ENCODE assay signal across 16 mouse cellular contexts in genomic region chr12:117450106-117450505, GRCm38 (mm10).
DNase-seq lines count a peak whose midpoint lies in the region; ATAC-seq and TF ChIP-seq lines count a peak whose summit lies in the region.
"Had no signal": no experiment of that assay in that cellular context is flagged by ENCODE, and none has a peak within 500 bp of the region (broad histone marks: within the 10 kb centered on the region; RNA-seq: fewer than 3 reads in every experiment).

No protein-coding gene starts in this region.

- no peak overlapping the region for H3K27ac ChIP-seq in heart, embryonic 11.5 days (ENCODE audit: low read depth, low read length)
- H3K27ac ChIP-seq in ES-E14 (ENCODE audit: insufficient read depth, low read depth, low read length, poor library complexity, severe bottlenecking) = peak overlapping the region; percentile 43; the same call in 1 of the 2 replicates
- H3K27ac ChIP-seq in heart, postnatal 0 days (ENCODE audit: low read depth) = 0 out of 2 replicates have a peak overlapping the region, but pooled peaks have one; percentile 16
- H3K27ac ChIP-seq in lung, postnatal 0 days (ENCODE audit: low read length) = no peak overlapping the region
- H3K27ac ChIP-seq in liver, postnatal 0 days (ENCODE audit: low read depth) = no peak overlapping the region
- H3K27ac ChIP-seq: hindbrain, postnatal 0 days; kidney, postnatal 0 days; liver, embryonic 13.5 days; neural tube, embryonic 15.5 days had no signal

- no peaks in the 10 kb centered on the region for H3K36me3 ChIP-seq in heart, embryonic 11.5 days (ENCODE audit: control insufficient read depth, insufficient read depth, low read length)
- H3K36me3 ChIP-seq in ES-E14 (ENCODE audit: control insufficient read depth, insufficient read depth, low read length, poor library complexity, severe bottlenecking) = no peaks in the 10 kb centered on the region
- H3K36me3 ChIP-seq in heart, postnatal 0 days (replicated peaks; ENCODE audit: control insufficient read depth, insufficient read depth, low read length) = no peaks in the 10 kb centered on the region
- H3K36me3 ChIP-seq in lung, postnatal 0 days (ENCODE audit: insufficient read depth, low read length) = no peaks in the 10 kb centered on the region
- H3K36me3 ChIP-seq in liver, postnatal 0 days (replicated peaks; ENCODE audit: insufficient read depth, low read length) = no peaks in the 10 kb centered on the region
- H3K36me3 ChIP-seq: liver, embryonic 13.5 days; neural tube, embryonic 15.5 days had no signal

- H3K9ac ChIP-seq in heart, embryonic 11.5 days (ENCODE audit: low read depth, low read length) = no peak overlapping the region
- no peak overlapping the region for H3K9ac ChIP-seq in ES-E14 (ENCODE audit: insufficient read depth, low read depth, low read length, poor library complexity, severe bottlenecking)
- H3K9ac ChIP-seq in heart, postnatal 0 days (replicated peaks; ENCODE audit: low read depth, low read length) = no peak overlapping the region
- no peak overlapping the region for H3K9ac ChIP-seq in lung, postnatal 0 days (replicated peaks; ENCODE audit: low read depth)
- H3K9ac ChIP-seq in liver, postnatal 0 days (replicated peaks) = no peak overlapping the region
- H3K9ac ChIP-seq: liver, embryonic 13.5 days; neural tube, embryonic 15.5 days had no signal

- no peaks in the 10 kb centered on the region for H3K27me3 ChIP-seq in heart, embryonic 11.5 days (ENCODE audit: control insufficient read depth, insufficient read depth, low read length)
- no peaks in the 10 kb centered on the region for H3K27me3 ChIP-seq in heart, postnatal 0 days (ENCODE audit: control insufficient read depth, insufficient read depth, low read length)
- no peaks in the 10 kb centered on the region for H3K27me3 ChIP-seq in lung, postnatal 0 days (replicated peaks; ENCODE audit: insufficient read depth, low read length)
- H3K27me3 ChIP-seq in liver, postnatal 0 days (ENCODE audit: insufficient read depth, low read length) = 0 out of 2 replicates have a peak, but pooled peaks cover 2% of the 10 kb centered on the region
- H3K27me3 ChIP-seq: liver, embryonic 13.5 days; neural tube, embryonic 15.5 days had no signal

- ATAC-seq in heart, embryonic 11.5 days (replicated peaks; ENCODE audit: insufficient number of reproducible peaks, low FRiP score, low TSS enrichment) = no peak
- ATAC-seq in heart, postnatal 0 days (ENCODE audit: insufficient read depth, low read depth) = 0 out of 2 replicates have a peak, but pooled peaks have one; percentile 29
- ATAC-seq in lung, postnatal 0 days = peak; percentile 65
- no peak for ATAC-seq in liver, postnatal 0 days
- ATAC-seq in erythroid progenitor cell, adult 5-6 weeks (replicated peaks; ENCODE audit: low FRiP score, poor library complexity, severe bottlenecking) = no peak
- ATAC-seq: activated CD4-positive, CD25-positive, alpha-beta regulatory T cell, adult 4 months; hindbrain, postnatal 0 days had no signal

- no peak for TF ChIP-seq CTCF in heart, postnatal 0 days (IDR thresholded peaks at IDR 0.05; ENCODE audit: low read depth)
- no peak for TF ChIP-seq CTCF in lung, postnatal 0 days (IDR thresholded peaks at IDR 0.05)
- no peak for TF ChIP-seq CTCF in liver, postnatal 0 days (IDR thresholded peaks at IDR 0.05; ENCODE audit: low read depth)

- H3K9me3 ChIP-seq in heart, embryonic 11.5 days (replicated peaks; ENCODE audit: control insufficient read depth, low read length) = no peaks in the 10 kb centered on the region
- no peaks in the 10 kb centered on the region for H3K9me3 ChIP-seq in ES-E14 (ENCODE audit: control insufficient read depth, insufficient read depth, low read depth, low read length)
- H3K9me3 ChIP-seq in heart, postnatal 0 days (replicated peaks; ENCODE audit: control insufficient read depth, low read length) = no peaks in the 10 kb centered on the region
- H3K9me3 ChIP-seq in lung, postnatal 0 days (ENCODE audit: low read length) = no peaks in the 10 kb centered on the region
- no peaks in the 10 kb centered on the region for H3K9me3 ChIP-seq in liver, postnatal 0 days (ENCODE audit: low read length)
- H3K9me3 ChIP-seq: liver, embryonic 13.5 days; neural tube, embryonic 15.5 days had no signal

- H3K4me2 ChIP-seq in heart, embryonic 11.5 days = no peak overlapping the region
- H3K4me2 ChIP-seq in heart, postnatal 0 days (ENCODE audit: low read depth, low read length) = no peak overlapping the region
- H3K4me2 ChIP-seq in lung, postnatal 0 days (replicated peaks; ENCODE audit: low read depth, low read length) = no peak overlapping the region
- H3K4me2 ChIP-seq in liver, postnatal 0 days (ENCODE audit: low read depth, low read length) = no peak overlapping the region
- H3K4me2 ChIP-seq: liver, embryonic 13.5 days; neural tube, embryonic 15.5 days had no signal

- H3K4me1 ChIP-seq in heart, embryonic 11.5 days (ENCODE audit: control insufficient read depth, insufficient read depth, low read length) = peaks cover 8% of the 10 kb centered on the region; the same call in 1 of the 2 replicates
- peaks cover 8 to 14% of the 10 kb centered on the region in 2 experiments for H3K4me1 ChIP-seq in ES-E14 (ENCODE audit: control insufficient read depth in 2 of 2, insufficient read depth in 2 of 2, low read length in 2 of 2, poor library complexity in 1 of 2)
- 0 out of 2 replicates have a peak, but pooled peaks cover 7% of the 10 kb centered on the region for H3K4me1 ChIP-seq in heart, postnatal 0 days (ENCODE audit: control insufficient read depth, insufficient read depth)
- H3K4me1 ChIP-seq in lung, postnatal 0 days (ENCODE audit: insufficient read depth, low read depth, low read length) = no peaks in the 10 kb centered on the region; the same call in 1 of the 2 replicates
- H3K4me1 ChIP-seq in liver, postnatal 0 days (ENCODE audit: insufficient read depth) = peaks cover 7% of the 10 kb centered on the region
- H3K4me1 ChIP-seq: liver, embryonic 13.5 days had no signal

- no peak for TF ChIP-seq EP300 in heart, postnatal 0 days (IDR thresholded peaks at IDR 0.05; ENCODE audit: low read depth)
- TF ChIP-seq EP300 in lung, postnatal 0 days (IDR thresholded peaks at IDR 0.05) = peak; percentile 47
- no peak for TF ChIP-seq EP300 in liver, postnatal 0 days (IDR thresholded peaks at IDR 0.05; ENCODE audit: low read depth)

- in situ Hi-C loops in ES-E14 (cut with MboI; ENCODE audit: low sequenced_read_pairs in 2 of 2, unreplicated experiment in 2 of 2) = no loop called here

- peak; percentile 98 for DNase-seq in heart, adult 11 months
- DNase-seq in ES-E14 (ENCODE audit: low read depth, low spot score) = peak; percentile 48
- DNase-seq in heart, postnatal 0 days (ENCODE audit: low spot score) = no peak
- peak; percentile 61 for DNase-seq in lung, postnatal 0 days (ENCODE audit: low spot score)
- DNase-seq in liver, postnatal 0 days = no peak
- no peak for DNase-seq in urinary bladder, adult 2 months (ENCODE audit: low spot score)
- DNase-seq: cerebellum, adult 11 months; left cerebral cortex, postnatal 4 days; liver, embryonic 13.5 days; thymus, adult 2 months had no signal

- H3K4me3 ChIP-seq in heart, embryonic 11.5 days (ENCODE audit: low read depth, low read length) = no peak overlapping the region
- no peak overlapping the region for H3K4me3 ChIP-seq in ES-E14 (ENCODE audit: insufficient read depth in 1 of 2, low read depth in 1 of 2, low read length in 2 of 2, poor library complexity in 1 of 2, severe bottlenecking in 1 of 2)
- H3K4me3 ChIP-seq in heart, postnatal 0 days (ENCODE audit: low read depth, low read length) = no peak overlapping the region
- H3K4me3 ChIP-seq in lung, postnatal 0 days (ENCODE audit: low read depth, low read length) = no peak overlapping the region
- no peak overlapping the region for H3K4me3 ChIP-seq in liver, postnatal 0 days (ENCODE audit: low read depth, low read length)
- H3K4me3 ChIP-seq: liver, embryonic 13.5 days; neural tube, embryonic 15.5 days had no signal

TF ChIP-seq in ES-E14, 5 proteins besides CTCF, POLR2A, EP300 and RAD21:
- TF ChIP-seq MAFK (IDR thresholded peaks at IDR 0.05; ENCODE audit: insufficient read depth, low read depth, low read length) = no peak

Comparison
In these comparisons a context has a peak if more than half of its experiments do, and no peak if none do; other contexts are left out.
1. DNase-seq: peak in heart, adult 11 months (single experiment), ES-E14 (single experiment) and lung, postnatal 0 days (single experiment); none in heart, postnatal 0 days (single experiment), liver, postnatal 0 days (single experiment) and urinary bladder, adult 2 months (single experiment).
2. ATAC-seq: peak in heart, postnatal 0 days (single experiment) and lung, postnatal 0 days (single experiment); none in heart, embryonic 11.5 days (single experiment), liver, postnatal 0 days (single experiment) and erythroid progenitor cell, adult 5-6 weeks (single experiment).
3. H3K27ac ChIP-seq: peak in ES-E14 (single experiment) and heart, postnatal 0 days (single experiment); none in heart, embryonic 11.5 days (single experiment), lung, postnatal 0 days (single experiment) and liver, postnatal 0 days (single experiment).